Mouse (Mus musculus): Measurements from ENCODE around the gene Rdh19.
"Not testable (repeated sequence)": the region's sequence is repeated elsewhere in the genome, so short reads cannot be mapped to it uniquely, and the experiment has no call there.

Rdh19 gene

DNA sequence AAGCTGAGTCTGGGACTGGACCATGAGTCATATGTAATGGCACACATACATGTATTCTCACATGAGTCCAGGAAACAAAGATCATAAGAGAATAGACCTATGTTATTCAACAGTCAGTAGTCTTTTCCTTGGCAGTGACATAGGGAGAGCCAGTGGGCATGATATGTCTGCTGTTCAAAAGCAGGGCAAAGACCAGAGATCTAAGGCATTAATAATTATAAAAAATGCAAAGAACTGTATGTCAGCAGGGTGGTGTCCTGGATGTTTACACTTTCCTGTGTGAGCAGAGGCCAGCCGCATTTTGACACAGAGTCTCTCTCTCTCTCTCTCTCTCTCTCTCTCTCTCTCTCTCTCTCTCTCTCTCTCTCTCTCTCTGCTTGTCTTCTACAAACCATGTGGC, at the start of gene Rdh19:
Gene Rdh19 (plus strand): TSS at position 301 of the 400 bp plus-strand sequence.
- in situ Hi-C loops (cut with MseI, MboI) = no loop called here

DNA sequence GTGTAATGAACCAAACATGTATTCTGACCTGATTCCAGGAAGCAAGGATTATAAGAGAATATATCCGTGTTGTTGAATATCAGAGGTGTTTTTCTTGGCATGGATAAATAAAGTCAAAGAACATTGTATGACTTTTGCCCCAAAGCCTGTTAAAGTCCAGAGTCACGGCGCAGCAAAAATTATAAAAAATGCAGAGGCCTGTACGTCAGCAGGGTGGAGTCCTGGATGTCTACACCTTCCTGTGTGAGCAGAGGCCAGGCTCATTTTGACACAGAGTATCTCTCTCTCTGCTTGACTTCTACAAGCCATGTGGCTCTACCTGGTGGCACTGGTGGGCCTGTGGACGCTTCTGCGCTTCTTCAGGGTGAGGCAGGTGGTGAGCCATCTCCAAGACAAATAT, 48.8 kb upstream of the Rdh19 start, which contains the start of gene Rdh16:
Gene Rdh16 (plus strand): TSS at position 262 of the 400 bp plus-strand sequence.
- in situ Hi-C loops (cut with MseI, MboI) = no loop called here

DNA sequence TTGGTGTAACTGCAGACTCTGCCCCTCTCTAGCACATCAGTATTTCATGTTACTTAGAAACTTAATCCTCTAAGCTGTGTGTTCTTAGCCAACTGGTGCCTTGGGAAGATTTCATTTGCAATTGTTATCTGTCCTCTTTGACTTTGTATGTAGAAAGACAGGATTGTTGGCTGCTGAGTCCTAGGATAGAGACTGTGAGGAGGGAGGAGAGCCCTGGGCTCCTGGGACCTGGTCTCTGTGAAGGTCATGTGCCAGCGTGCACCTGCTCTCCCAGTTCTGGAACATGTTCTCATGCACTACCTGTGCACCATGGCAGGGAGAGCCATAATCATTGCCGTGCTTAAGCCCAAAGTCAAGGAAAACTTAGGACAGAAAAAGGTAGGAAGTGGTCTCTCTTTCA, 48.1 kb upstream of the Rdh19 start:
- in situ Hi-C loops (cut with MseI, MboI) = no loop called here

DNA sequence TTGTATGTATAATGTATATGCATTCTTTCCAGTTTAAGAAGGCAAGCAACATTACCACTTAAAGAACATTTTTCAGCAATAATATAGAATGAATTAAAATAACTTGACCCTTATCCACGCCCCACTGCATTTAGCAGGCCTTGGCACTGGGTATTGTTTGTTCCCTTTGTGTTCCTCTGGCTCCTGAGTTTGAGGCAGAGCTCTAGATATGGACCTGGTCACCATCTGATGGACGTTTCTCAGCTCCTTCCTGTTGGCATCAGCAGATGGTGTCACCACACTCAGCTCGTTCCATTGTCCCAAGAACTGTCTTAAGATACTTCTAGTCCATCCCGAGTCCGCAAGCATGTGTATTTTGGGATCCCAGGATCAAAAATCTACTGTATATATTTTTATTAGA, 47.5 kb upstream of the Rdh19 start:
- in situ Hi-C loops (cut with MseI, MboI) = no loop called here

DNA sequence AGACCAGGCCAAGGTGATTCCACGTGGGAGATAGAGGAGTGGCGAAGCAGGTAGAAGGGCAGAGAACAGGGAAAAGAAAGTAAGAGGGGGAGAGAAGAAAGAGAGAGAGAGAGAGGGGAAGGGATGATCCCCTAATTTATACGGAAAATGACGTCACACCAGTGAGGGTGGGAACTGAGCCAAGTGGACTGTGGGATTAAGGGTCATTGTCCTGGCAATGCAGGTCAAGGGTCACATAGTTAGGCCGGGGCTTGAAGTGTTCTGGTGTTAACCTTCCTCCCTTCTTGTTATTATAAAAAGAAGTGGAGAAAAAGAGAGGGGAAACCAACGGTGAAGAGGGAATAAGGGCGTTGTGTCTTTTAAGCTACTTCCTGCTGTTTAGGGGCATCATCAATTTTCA, 45.3 kb upstream of the Rdh19 start:
- in situ Hi-C loops (cut with MseI, MboI) = no loop called here

DNA sequence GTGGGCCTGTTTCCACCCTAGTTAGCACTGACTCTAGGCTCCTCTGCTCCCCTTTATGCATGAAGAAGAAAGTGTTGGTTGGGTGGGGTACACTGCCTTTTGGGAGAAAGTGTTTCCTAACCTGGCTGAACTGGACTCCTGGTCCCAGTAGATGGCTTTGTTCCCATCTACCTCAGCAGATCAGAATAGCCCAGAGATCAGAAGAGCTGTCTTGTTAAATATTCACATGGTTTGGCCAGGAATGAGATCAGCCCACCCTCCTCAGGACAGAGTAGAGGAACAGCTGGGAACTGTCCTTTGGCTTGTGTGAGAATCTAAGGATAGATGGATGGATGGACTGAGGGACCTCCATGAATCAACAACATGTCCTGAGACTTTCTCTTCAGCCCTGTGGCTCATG, 33.8 kb upstream of the Rdh19 start:
- in situ Hi-C loops (cut with MseI, MboI) = no loop called here

DNA sequence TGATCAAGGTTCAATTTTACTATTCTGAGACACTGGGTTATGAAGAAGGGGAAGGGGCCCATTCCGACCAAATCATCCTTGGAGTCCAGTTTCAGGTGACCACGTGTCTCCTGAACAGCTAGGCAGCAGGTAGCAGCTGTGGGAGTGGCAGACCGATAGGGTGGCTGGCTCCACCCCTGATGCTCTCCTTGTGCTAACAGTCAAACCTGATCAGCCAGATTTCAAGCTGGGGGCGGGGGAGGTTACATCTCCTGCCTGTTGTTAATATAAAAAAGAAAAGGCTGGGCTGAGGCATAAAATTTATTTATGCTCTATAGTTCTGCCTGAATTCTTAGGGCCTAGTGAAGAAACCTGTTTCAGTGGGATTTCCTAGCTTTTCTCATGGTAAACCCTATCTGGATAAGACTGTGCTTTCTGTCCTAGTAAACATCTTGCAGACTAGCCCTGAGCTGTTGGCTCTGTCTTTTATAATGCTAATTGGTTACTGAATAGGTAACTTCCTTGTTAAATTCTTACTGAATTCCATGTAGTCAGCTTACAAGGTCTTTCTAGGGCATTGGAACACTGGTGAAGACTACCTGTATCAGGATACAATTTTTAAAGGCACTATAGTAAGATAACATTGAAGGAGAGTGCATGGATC, 32.3 kb upstream of the Rdh19 start:
- in situ Hi-C loops (cut with MseI, MboI) = not testable (repeated sequence)

DNA sequence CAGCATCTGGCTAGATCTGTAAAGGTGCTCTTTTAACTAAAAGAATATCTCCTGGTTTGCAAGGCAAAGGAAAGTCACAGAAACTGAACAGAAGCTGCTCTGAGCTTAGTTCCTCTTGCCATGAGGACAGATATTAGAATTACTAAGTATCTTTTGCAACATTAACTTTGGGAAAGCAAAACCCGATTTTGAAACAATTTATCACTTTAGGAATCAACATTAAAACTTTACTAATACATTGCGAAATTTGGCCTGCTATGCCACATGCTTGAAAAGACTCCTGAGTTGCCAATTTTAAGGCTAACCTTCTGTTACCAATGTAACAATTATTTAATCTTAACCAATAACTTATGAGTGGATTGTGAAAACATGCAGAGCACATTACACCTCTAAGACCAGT, 27.9 kb upstream of the Rdh19 start:
- in situ Hi-C loops (cut with MseI, MboI) = not testable (repeated sequence)

DNA sequence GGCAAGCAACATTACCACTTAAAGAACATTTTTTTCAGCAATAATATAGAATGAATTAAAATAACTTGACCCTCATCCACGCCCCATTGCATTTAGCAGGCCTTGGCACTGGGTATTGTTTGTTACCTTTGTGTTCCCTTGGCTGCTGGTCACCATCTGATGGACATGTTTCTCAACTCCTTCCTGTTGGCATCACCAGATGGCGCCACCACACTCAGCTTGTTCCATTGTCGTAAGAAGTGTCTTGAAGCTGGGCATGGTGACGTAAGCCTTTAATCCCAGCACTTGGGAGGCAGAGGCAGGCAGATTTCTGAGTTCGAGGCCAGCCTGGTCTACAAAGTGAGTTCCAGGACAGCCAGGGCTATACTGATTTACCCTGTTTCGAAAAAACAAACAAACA, 24.3 kb upstream of the Rdh19 start:
- in situ Hi-C loops (cut with MseI, MboI) = no loop called here

DNA sequence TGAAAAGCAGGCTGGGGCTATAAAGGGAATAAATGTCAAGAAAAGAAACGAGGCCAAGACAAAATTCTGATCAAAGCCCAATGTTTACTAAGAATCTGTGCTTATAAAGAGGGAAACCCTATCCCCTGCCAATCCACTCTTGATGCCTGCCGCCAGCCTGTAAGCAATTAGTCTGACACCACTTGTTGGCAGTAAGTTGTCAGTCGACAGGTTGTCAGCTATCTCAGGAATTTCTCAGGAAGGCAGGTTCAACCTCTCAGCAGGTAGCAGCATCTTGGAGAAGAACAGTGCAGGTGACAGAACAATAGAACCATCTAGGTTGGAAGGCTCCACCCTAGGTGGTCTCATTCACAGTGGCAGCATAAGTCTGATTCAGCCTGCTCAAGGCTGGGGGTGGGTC, 20.6 kb upstream of the Rdh19 start:
- in situ Hi-C loops (cut with MseI, MboI) = no loop called here

DNA sequence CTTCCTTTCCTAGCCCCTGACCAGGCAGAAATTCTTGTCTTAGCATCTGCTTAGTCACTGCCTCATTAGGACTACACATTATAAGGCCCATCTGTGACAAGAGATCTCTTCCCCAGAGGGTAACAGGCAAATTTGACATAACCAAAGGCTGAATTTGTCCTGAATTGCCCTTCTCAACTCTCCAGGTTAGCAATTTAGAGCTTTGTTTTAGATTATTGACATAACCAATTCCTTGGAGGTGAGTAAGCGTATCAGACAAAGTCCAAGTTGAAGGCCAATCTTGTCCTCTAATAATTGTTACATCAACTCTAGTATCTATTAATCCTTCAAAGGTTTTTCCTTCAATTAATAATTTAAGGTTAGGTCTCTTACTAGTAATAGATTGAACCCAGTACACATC, 15.5 kb upstream of the Rdh19 start:
- in situ Hi-C loops (cut with MseI, MboI) = not testable (repeated sequence)

DNA sequence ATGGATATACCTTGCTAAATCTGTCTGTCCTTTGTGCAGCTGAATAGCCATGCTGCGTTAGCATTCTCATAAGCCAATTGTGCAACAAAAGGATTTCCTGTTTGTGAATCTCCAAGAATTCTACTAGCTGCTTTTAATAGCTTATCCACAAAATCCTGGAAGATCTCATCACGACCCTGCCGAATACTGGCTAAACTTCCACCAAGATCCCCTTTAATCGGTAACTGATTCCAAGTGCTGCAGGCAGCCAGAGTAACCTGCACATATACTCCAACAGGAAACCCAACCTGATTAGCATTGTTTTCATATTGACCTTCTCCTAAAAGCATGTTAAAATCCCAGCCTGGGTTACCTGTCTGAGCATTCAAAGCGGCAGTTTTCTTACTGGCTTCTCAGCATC, 14.4 kb upstream of the Rdh19 start:
- in situ Hi-C loops (cut with MseI, MboI) = no loop called here

DNA sequence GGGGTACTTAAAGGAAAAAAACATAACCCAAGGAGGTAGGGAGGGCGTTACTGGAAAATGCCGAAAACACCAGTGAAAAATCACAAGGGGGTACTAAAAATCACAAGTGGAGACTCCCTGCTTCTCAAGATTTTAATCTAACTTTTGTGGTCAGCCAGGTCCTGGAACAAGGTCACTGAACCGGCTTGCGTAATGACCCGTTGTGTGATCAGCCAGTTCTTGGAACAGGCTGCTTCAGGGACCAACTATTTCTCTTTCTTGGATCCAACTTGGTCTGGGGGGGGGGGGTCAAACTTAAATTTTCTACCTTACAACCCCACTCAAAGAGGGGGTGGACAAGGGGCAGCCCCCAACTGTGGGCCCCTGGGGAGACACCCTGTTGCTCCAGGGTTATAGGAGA, 11.9 kb upstream of the Rdh19 start:
- in situ Hi-C loops (cut with MseI, MboI) = not testable (repeated sequence)

DNA sequence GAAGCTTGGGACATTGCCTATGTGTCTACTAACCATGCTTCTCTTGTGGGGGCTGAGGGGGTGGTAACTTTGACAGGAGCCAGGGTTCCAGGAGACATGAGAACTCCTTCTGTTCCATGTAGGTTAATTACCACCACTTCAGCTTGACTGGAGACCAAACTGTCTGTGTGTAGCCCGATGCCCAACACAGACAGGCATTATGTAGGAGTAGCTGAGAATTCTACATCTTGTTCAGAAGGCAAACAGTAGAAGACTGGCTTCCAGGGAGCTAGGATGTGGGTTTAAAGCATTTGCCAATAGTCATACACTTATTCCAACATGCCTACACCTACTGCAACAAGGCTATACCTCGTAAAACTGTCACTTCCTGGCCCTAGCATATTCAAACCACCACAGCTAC, 11.2 kb upstream of the Rdh19 start:
- in situ Hi-C loops (cut with MseI, MboI) = no loop called here

DNA sequence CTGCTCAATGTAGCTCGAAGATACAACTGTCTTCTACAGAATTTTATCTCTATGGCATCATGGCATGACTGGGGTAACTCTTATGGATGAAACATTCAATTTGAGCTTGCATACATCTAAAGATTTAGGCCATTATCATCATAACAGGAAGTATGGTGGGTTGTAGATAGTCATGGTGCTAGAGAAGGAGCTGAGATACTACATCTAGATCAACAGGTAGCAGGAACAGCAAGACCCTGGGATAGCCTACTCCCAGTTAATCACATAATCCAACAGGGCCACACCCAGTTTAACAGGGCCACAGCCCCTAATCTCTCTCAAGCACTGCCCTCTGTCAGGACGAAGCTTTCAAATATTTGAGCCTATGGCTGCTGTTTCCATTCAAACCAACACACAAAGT, 9.0 kb upstream of the Rdh19 start:
- in situ Hi-C loops (cut with MseI, MboI) = no loop called here

DNA sequence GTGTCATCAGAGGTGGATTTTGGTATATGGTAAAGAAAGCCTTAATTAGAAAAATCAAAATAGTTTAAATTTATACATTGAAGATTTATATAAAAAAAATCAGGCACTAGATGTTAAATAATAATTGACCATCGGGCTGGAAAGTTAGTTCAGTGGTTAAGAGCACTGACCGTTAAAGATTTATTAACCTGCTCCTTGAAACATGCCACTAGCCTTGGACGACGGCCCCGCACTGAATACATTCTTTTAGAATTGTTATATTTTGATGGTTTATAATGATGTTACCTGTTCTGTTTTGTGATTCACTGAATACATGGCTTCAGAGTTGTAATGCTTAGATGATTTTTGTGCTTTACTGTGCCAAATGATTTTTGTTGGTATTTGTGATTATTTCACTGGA, 3.8 kb upstream of the Rdh19 start:
- in situ Hi-C loops (cut with MseI, MboI) = not testable (repeated sequence)

DNA sequence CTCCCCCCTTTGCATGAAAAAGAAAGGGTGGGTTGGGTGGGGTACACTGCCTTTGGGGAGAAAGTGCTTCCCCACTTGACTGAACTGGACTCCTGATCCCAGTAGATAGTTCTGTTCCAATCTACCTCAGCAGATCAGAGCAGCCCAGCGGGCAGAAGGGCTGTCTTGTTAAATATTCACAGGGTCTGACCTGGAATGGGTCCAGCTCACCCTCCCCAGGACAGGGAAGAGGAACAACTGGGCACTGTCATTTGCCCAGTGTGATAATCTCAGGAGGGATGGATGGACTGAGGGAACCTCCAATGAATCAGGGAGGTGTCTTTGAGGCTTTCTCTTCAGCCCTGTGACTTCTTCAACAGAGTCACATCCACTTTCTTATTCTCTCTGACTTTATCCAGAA, 1.6 kb upstream of the Rdh19 start:
- in situ Hi-C loops (cut with MseI, MboI) = no loop called here

DNA sequence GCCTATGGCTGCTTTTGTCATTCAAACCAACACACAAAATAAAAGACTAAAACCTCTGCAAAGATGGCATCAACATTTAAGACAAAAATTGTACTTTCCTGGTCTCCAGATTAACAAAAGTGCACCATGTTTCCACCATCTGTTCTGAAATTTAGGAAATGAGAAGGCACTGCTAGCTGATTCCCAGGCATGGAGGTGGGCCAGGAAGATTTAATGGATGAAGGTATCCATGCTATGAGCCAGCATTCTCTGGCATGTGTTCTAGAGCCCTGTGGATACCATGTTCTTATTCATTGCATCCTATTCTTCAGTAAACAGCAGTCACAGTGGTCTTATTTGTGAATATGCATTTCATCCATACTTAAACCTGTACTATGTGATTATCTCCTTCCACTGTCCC, 6.6 kb downstream of the Rdh19 start:
- in situ Hi-C loops (cut with MseI, MboI) = no loop called here

DNA sequence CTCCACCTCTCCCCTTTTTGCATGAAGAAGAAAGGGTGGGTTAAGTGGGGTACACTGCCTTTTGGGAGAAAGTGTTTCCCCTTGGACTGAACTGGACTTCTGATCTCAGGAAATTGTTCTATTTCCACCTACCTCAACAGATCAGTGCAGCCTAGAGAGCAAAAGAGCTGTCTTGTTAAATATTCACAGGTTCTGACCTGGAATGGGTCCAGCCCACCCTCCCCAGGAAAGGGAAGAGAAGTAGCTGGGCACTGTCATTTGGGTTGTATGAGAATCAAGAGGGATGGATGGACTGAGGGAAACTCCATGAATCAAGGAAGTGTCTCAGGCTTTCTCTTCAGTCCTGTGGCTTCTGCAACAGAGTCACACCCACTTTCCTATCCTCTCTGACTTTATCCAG, 15.2 kb downstream of the Rdh19 start:
- in situ Hi-C loops (cut with MseI, MboI) = no loop called here

DNA sequence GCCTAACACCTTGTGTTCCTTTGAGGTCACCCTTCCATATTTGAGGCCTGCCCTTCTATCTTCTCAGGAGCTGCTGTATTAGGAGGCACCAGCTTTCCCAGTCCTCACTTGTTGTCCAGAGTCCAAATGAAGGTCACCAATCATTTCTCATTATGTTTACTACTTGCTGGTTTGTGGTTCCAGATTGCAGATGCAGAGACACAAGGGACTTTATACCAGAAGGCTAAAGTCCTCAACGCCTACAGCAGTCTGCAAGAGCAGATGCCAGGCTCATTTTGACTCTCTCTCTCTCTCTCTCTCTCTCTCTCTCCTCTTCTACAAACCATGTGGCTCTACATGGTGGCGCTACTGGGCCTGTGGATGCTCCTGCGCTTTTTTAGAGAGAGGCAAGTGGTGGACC, 16.5 kb downstream of the Rdh19 start, which contains the start of gene Rdh16f2:
Gene Rdh16f2 (plus strand): TSS at position 243 of the 400 bp plus-strand sequence.
- in situ Hi-C loops (cut with MseI, MboI) = no loop called here

DNA sequence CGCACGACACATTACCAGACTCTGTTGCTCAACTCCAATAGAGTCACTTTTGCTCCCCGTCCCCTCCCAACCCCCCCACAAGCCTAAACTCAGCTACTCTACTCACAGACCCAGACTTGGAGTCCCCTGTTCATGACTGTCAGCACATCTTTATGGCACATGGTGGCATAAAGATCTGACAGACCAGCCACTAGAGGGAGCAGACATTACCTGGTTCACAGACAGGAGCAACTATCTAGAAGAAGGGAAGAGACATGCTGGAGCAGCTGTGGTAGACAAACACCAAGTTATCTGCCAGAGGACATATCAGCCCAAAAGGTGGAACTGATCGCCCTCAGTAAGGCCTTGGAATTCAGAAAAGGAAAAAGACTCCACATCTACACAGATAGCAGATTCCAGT, 22.8 kb downstream of the Rdh19 start:
- in situ Hi-C loops (cut with MseI, MboI) = no loop called here

DNA sequence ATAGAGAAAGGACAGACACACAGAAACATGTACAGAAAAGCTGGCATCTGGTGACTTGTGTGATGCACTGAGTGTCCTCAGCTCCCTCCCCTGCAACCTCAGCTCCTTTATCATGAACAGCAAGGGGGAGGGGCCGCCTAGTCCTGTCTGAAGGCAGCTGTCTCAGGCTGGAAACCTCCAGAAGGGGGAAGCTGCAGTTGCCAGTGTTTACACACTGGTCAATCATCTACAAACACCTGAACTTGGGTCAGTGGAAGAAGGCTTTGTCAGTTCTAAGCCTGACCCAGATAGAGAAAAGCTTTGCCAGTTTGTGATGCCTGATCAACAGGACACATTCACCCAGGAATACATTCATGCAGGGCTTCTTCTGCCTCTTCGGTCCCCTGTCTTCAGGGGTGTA, 28.0 kb downstream of the Rdh19 start:
- in situ Hi-C loops (cut with MseI, MboI) = no loop called here

DNA sequence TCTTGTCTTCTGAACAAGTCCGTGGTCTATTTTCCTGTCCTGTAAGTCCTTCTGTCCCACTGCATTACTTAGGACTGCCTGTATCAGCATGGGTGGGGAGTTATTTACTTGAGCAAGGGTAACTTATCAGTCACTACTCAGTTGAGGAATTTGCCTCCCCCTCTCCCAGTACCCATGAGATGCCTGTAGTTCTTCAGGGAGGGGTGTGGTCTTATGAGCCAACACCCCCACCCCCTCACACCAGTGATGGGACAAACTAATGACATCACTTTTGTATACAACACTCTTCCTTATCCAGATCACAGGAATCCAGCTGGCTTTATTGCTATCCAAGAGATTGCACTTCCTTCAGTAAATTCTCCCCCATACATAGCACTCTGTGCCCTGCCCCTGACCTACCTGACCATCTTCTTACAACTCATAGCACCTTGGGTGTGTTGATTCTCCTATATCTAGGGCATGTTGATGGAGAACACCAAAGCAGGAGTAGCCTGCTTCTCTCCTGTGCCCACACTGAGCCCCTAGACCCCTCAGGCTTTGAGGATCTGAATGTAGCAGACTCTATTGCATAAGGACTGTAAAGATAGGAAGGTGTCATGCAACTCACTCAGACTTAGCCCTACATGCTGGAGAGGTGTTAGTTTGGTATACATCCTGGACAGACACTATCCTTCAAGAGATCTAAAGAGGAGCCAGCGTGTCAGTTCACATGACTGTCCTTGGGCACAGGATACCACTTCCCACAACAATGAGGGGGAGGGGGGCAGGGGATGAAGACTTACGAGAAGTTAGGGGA, 28.7 kb downstream of the Rdh19 start:
- in situ Hi-C loops (cut with MseI, MboI) = no loop called here
